Mouse (Mus musculus) heart, postnatal 36 days (tissue): ENCODE measurements around the gene Slc38a8. TPM values are rescaled to one million over a fixed set of nuclear protein-coding genes. Genes with fewer than 3 reads are reported as not detected.

Experiments used
- DNase-seq, 2 experiments: peaks; one replicate each; pipeline ENCODE4 v3.0.0; 2021 to 2022
- intact Hi-C: fragments of 180-260 bp; cut with DNase I; formaldehyde crosslinking; loops from one replicate; pipeline ENCODE4 v1.15.1; 2025
- total RNA-seq, 2 experiments: library from RNA; stranded (reverse); gene quantifications; 2 replicates each; pipeline ENCODE4 v1.2.3; 2021

The Slc38a8 gene
- not detected for total RNA-seq

GRCm38 (mm10) chr8:119501598-119501997 lies at the start of gene Slc38a8:
Slc38a8 (minus strand) TSS chr8:119501698.
- no peak for DNase-seq
- intact Hi-C loops = no loop called here

GRCm38 (mm10) chr8:119548560-119549113 lies 47.1 kb upstream of the Slc38a8 start:
- intact Hi-C loops = no loop called here
- DNase-seq = no peak

GRCm38 (mm10) chr8:119547019-119547691 lies 45.7 kb upstream of the Slc38a8 start:
- no peak for DNase-seq
- intact Hi-C loops = no loop called here

- no peak for DNase-seq
- intact Hi-C loops = no loop called here
These were observed 44.3 kb upstream of the Slc38a8 start for GRCm38 (mm10) chr8:119545791-119546190.

GRCm38 (mm10) chr8:119545180-119545579 lies 43.7 kb upstream of the Slc38a8 start:
- DNase-seq = no peak
- intact Hi-C loops = no loop called here

GRCm38 (mm10) chr8:119544606-119545005 lies 43.1 kb upstream of the Slc38a8 start:
- intact Hi-C loops = no loop called here
- DNase-seq = no peak

GRCm38 (mm10) chr8:119531973-119532372 lies 30.5 kb upstream of the Slc38a8 start:
- no peak for DNase-seq
- intact Hi-C loops = no loop called here

GRCm38 (mm10) chr8:119531397-119531796 lies 29.9 kb upstream of the Slc38a8 start:
- intact Hi-C loops = no loop called here
- no peak for DNase-seq

- DNase-seq = no peak
- intact Hi-C loops = no loop called here
These were observed 29.4 kb upstream of the Slc38a8 start for GRCm38 (mm10) chr8:119530937-119531336.

- no peak for DNase-seq
- intact Hi-C loops = no loop called here
These were observed 27.3 kb upstream of the Slc38a8 start for GRCm38 (mm10) chr8:119528762-119529161.

GRCm38 (mm10) chr8:119520102-119520501 lies 18.6 kb upstream of the Slc38a8 start:
- DNase-seq = no peak
- intact Hi-C loops = no loop called here

GRCm38 (mm10) chr8:119516674-119517073 lies 15.2 kb upstream of the Slc38a8 start:
- intact Hi-C loops = no loop called here
- DNase-seq = no peak

GRCm38 (mm10) chr8:119515767-119516166 lies 14.3 kb upstream of the Slc38a8 start:
- intact Hi-C loops = no loop called here
- no peak for DNase-seq

GRCm38 (mm10) chr8:119514940-119515339 lies 13.4 kb upstream of the Slc38a8 start:
- DNase-seq = no peak
- intact Hi-C loops = no loop called here

GRCm38 (mm10) chr8:119513405-119513804 lies 11.9 kb upstream of the Slc38a8 start:
- DNase-seq = no peak
- intact Hi-C loops = no loop called here

GRCm38 (mm10) chr8:119511722-119512121 lies 10.2 kb upstream of the Slc38a8 start:
- intact Hi-C loops = no loop called here
- DNase-seq = no peak

GRCm38 (mm10) chr8:119510471-119510870 lies 9.0 kb upstream of the Slc38a8 start:
- intact Hi-C loops = no loop called here
- no peak for DNase-seq

- intact Hi-C loops = no loop called here
These were observed 4.6 kb upstream of the Slc38a8 start for GRCm38 (mm10) chr8:119506106-119506505.

GRCm38 (mm10) chr8:119505488-119505887 lies 4.0 kb upstream of the Slc38a8 start:
- intact Hi-C loops = no loop called here
- DNase-seq = no peak

More at GRCm38 (mm10) chr8:119506106-119506505, 4.6 kb upstream of the Slc38a8 start:
- DNase-seq = no peak

GRCm38 (mm10) chr8:119503191-119503767 lies 1.8 kb upstream of the Slc38a8 start:
- no peak for DNase-seq
- intact Hi-C loops = no loop called here

GRCm38 (mm10) chr8:119502111-119502510 lies 613 bp upstream of the Slc38a8 start:
- no peak for DNase-seq
- intact Hi-C loops = no loop called here

GRCm38 (mm10) chr8:119499836-119500235 lies 1.7 kb downstream of the Slc38a8 start:
- intact Hi-C loops = no loop called here

More at GRCm38 (mm10) chr8:119499836-119500235, 1.7 kb downstream of the Slc38a8 start:
- DNase-seq = no peak
